Mouse (Mus musculus): ENCODE data around the gene Zfp58. TPM values are rescaled to one million over a fixed set of nuclear protein-coding genes. Genes with fewer than 3 reads are reported as not detected.
"Not testable (repeated sequence)": the region's sequence is repeated elsewhere in the genome, so short reads cannot be mapped to it uniquely, and the experiment has no call there.

Gene Zfp58
- polyA plus RNA-seq, 1 experiment from 2014 or later: 15.6 TPM

- H3K4me2 ChIP-seq (replicated peaks); H3K36me3 ChIP-seq; H3K9me3 ChIP-seq (replicated peaks); H3K4me1 ChIP-seq; H3K27me3 ChIP-seq; H3K27ac ChIP-seq (replicated peaks); H3K9ac ChIP-seq; H3K4me3 ChIP-seq (replicated peaks); ATAC-seq (ENCODE audit: insufficient number of reproducible peaks, low FRiP score, low TSS enrichment, low read depth): not testable (repeated sequence)
- 77% methylated on average over 3 of the region's 5 CpGs for WGBS
These were observed 36.7 kb downstream of the Zfp58 start for GRCm38 (mm10) chr13:67463506-67464185.

DNA sequence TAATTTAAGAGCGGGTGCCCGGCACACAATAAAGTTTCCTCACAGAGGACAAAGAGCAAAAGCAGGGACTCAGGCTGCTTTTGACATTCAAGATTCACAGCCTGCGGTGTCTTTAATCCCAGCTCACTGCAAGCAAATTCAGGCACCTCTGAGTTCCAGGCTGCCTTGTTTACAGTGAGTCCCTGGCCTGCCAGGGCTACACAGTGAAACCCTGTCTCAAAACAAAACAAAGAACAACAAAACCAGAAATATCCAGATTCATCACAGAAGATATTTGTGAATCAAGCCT is 48.4 kb downstream of the Zfp58 start:
- H3K36me3 ChIP-seq: peaks cover 10% of the 10 kb centered on the region; the same call in 1 of the 2 replicates
- ATAC-seq (ENCODE audit: insufficient number of reproducible peaks, low FRiP score, low TSS enrichment, low read depth): no peak
- peak overlapping the region; percentile 66 for H3K4me2 ChIP-seq (replicated peaks)
- peak overlapping the region; percentile 63; the same call in 1 of the 2 replicates for H3K27ac ChIP-seq (replicated peaks)
- no peaks in the 10 kb centered on the region for H3K9me3 ChIP-seq (replicated peaks)
- H3K4me1 ChIP-seq: no peaks in the 10 kb centered on the region
- peak overlapping the region; percentile 62 for H3K4me3 ChIP-seq (replicated peaks)
- no peaks in the 10 kb centered on the region for H3K27me3 ChIP-seq
- WGBS: 10% methylated on average over 3 of the region's 3 CpGs
- H3K9ac ChIP-seq: peak overlapping the region; percentile 35; the same call in 1 of the 2 replicates

DNA sequence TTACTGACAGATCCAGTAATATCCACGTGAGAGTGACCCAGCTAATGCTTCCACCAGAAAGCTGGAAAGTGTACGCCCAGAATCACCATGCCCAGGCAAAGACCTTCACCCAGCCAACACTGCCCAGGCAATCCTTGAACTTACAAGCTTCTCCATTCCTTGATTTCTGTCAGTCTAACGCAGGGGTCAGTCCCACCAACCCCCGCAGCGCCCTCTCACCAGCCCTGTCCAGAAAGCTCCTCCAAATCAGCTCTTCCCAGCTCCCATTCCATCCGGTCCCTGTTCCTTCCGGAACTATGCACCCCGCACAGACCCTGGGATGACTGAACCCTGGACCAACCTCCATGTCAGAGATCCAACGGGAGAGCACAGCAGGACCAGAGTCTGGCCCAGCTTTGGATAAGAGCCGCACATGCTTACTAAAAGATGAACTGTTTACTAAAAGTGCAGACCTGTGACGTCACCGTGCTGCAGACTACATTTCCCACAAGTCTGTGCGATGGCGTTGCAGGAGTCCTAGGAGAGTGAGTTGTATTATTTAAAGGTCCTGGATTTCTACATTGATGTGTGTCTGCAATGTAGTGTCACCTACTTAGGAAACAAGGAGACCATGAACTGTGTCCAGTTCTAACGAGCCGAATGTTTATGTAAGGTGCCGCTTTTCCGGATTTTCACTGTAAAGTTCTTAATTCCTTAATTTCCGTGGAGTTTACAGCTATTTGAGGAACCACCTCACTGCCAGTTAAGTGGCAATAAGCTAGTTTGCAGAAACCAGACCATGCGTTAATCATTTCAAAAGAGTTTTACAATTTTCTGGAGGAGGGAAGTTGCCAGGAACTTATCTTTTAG is 49.0 kb downstream of the Zfp58 start, which contains the start of gene Zfp874a:
Zfp874a (minus strand) TSS at position 453 of the 849 bp plus-strand sequence.
- Histone ChIP-seq H3K27me3 (no peaks in the 10 kb centered on the region), H3K4me2 (replicated peaks) (peak within 1 kb of the TSS; percentile 66), H3K27ac (replicated peaks) (peak within 1 kb of the TSS; percentile 63; the same call in 1 of the 2 replicates), H3K9ac (peak within 1 kb of the TSS; percentile 47), H3K9me3 (replicated peaks) (no peaks in the 10 kb centered on the region), H3K36me3 (peaks cover 15% of the 10 kb centered on the region), H3K4me3 (replicated peaks) (peak within 1 kb of the TSS; percentile 62), H3K4me1 (no peaks in the 10 kb centered on the region)
- ATAC-seq (ENCODE audit: insufficient number of reproducible peaks, low FRiP score, low TSS enrichment, low read depth): peak; percentile 95
- WGBS: 1% methylated on average over 20 of the region's 20 CpGs

Other genes with a start within 250 kb of the Zfp58 start
- gene Zfp458, start 222.1 kb downstream of the Zfp58 start, polyA plus RNA-seq (2015; fragmentation: Nextera tagmentation; extraction: Ambion mirVana): 1.7 and 2.3 TPM in 2 replicates
- gene Zfp457, start 194.1 kb downstream of the Zfp58 start, polyA plus RNA-seq (2015; fragmentation: Nextera tagmentation; extraction: Ambion mirVana): 0.45 and 1.1 TPM in 2 replicates
- 2.1 and 2.6 TPM in 2 replicates for gene Zfp595, start 168.0 kb downstream of the Zfp58 start, polyA plus RNA-seq (2015; fragmentation: Nextera tagmentation; extraction: Ambion mirVana)
- gene Gm28044, start 140.0 kb downstream of the Zfp58 start, polyA plus RNA-seq (2015; fragmentation: Nextera tagmentation; extraction: Ambion mirVana): not detected in 2 replicates
- gene Zfp953, start 139.9 kb downstream of the Zfp58 start, polyA plus RNA-seq (2015; fragmentation: Nextera tagmentation; extraction: Ambion mirVana): 0.89 and 0.95 TPM in 2 replicates
- gene Gm28041, start 124.8 kb downstream of the Zfp58 start, polyA plus RNA-seq (2015; fragmentation: Nextera tagmentation; extraction: Ambion mirVana): 0.41 TPM in 1 of 2 replicates, not detected in the other
- gene Zfp456, start 124.7 kb downstream of the Zfp58 start, polyA plus RNA-seq (2015; fragmentation: Nextera tagmentation; extraction: Ambion mirVana): 1.7 and 1.8 TPM in 2 replicates
- 6.1 and 7.2 TPM in 2 replicates for gene Zfp429, start 100.7 kb downstream of the Zfp58 start, polyA plus RNA-seq (2015; fragmentation: Nextera tagmentation; extraction: Ambion mirVana)
- gene Zfp459, start 79.1 kb downstream of the Zfp58 start, polyA plus RNA-seq (2015; fragmentation: Nextera tagmentation; extraction: Ambion mirVana): 1.2 and 1.6 TPM in 2 replicates
- 10.1 and 10.7 TPM in 2 replicates for gene Zfp874a, start 48.9 kb downstream of the Zfp58 start, polyA plus RNA-seq (2015; fragmentation: Nextera tagmentation; extraction: Ambion mirVana)
- gene Zfp874b, start 16.3 kb downstream of the Zfp58 start, polyA plus RNA-seq (2015; fragmentation: Nextera tagmentation; extraction: Ambion mirVana): 2.7 and 3.2 TPM in 2 replicates
- not detected in 2 replicates for gene Gm26965, start 25.6 kb upstream of the Zfp58 start, polyA plus RNA-seq (2015; fragmentation: Nextera tagmentation; extraction: Ambion mirVana)
- gene Zfp87, start 25.6 kb upstream of the Zfp58 start, polyA plus RNA-seq (2015; fragmentation: Nextera tagmentation; extraction: Ambion mirVana): 24.6 TPM in 2 replicates
- gene Zfp748, start 53.3 kb upstream of the Zfp58 start, polyA plus RNA-seq (2015; fragmentation: Nextera tagmentation; extraction: Ambion mirVana): 10.5 and 11.8 TPM in 2 replicates
- 4.0 and 4.1 TPM in 2 replicates for gene Zfp729b, start 109.2 kb upstream of the Zfp58 start, polyA plus RNA-seq (2015; fragmentation: Nextera tagmentation; extraction: Ambion mirVana)
- gene Gm49345, start 137.2 kb upstream of the Zfp58 start, polyA plus RNA-seq (2015; fragmentation: Nextera tagmentation; extraction: Ambion mirVana): not detected in 2 replicates
- 2.5 and 2.8 TPM in 2 replicates for gene Zfp729a, start 137.2 kb upstream of the Zfp58 start, polyA plus RNA-seq (2015; fragmentation: Nextera tagmentation; extraction: Ambion mirVana)
- gene Zfp738, start 186.5 kb upstream of the Zfp58 start, polyA plus RNA-seq (2015; fragmentation: Nextera tagmentation; extraction: Ambion mirVana): 12.5 and 12.8 TPM in 2 replicates
- 6.1 and 7.0 TPM in 2 replicates for gene Zfp65, start 228.6 kb upstream of the Zfp58 start, polyA plus RNA-seq (2015; fragmentation: Nextera tagmentation; extraction: Ambion mirVana)

Data from embryonic facial prominence, embryonic 15.5 days (tissue).